Comparison of ENCODE assay signal across 18 mouse cellular contexts in the genomic region with DNA sequence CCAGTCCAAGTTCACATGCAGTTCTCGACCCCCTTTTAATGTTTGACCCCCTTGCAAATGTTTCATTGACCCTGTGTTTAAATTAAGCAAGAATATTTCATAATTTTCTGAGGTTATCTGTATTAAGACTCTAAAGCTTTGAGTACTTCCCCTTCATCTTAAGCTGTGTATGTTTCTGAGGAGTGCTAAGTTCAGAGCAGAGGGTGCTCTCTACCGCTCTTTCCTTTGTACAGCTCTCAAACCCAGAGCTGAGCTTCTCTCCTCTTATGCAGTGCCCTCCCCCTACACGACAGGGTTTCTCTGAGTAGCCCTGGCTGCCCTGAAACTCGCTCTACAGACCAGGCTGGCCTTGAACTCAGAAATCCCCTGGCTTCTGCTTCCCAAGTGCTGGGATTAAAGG. TPM values are rescaled to one million over a fixed set of nuclear protein-coding genes. Genes with fewer than 3 reads are reported as not detected.
A peak's percentile ranks its signal among the peaks of the same experiment; 100 is the strongest.
DNase-seq lines count a peak whose midpoint lies in the region; ATAC-seq lines count a peak whose summit lies in the region.
"Had no signal": no experiment of that assay in that cellular context is flagged by ENCODE, and none has a peak within 500 bp of the region (broad histone marks: within the 10 kb centered on the region; RNA-seq: fewer than 3 reads in every experiment).

No protein-coding gene starts in this region.

- H3K9ac ChIP-seq in lung, embryonic 15.5 days = no peak overlapping the region
- no peak overlapping the region for H3K9ac ChIP-seq in midbrain, embryonic 14.5 days (replicated peaks; ENCODE audit: low read length)
- H3K9ac ChIP-seq in midbrain, embryonic 11.5 days (ENCODE audit: low read length) = no peak overlapping the region
- H3K9ac ChIP-seq in kidney, embryonic 16.5 days (replicated peaks; ENCODE audit: low read length) = no peak overlapping the region
- H3K9ac ChIP-seq: embryonic facial prominence, embryonic 15.5 days; forebrain, embryonic 15.5 days; hindbrain, embryonic 14.5 days had no signal

- no peaks in the 10 kb centered on the region for H3K9me3 ChIP-seq in lung, embryonic 15.5 days
- no peaks in the 10 kb centered on the region for H3K9me3 ChIP-seq in midbrain, embryonic 14.5 days (ENCODE audit: control insufficient read depth, low read length)
- H3K9me3 ChIP-seq in midbrain, embryonic 11.5 days (ENCODE audit: control insufficient read depth, low read length) = no peaks in the 10 kb centered on the region
- H3K9me3 ChIP-seq in kidney, embryonic 16.5 days (ENCODE audit: low read length) = no peaks in the 10 kb centered on the region
- H3K9me3 ChIP-seq: embryonic facial prominence, embryonic 15.5 days; forebrain, embryonic 15.5 days had no signal

- peaks cover 23% of the 10 kb centered on the region for H3K36me3 ChIP-seq in lung, embryonic 15.5 days
- H3K36me3 ChIP-seq in midbrain, embryonic 14.5 days (ENCODE audit: control insufficient read depth, insufficient read depth, low read length) = peaks cover 41% of the 10 kb centered on the region
- H3K36me3 ChIP-seq in midbrain, embryonic 11.5 days (ENCODE audit: control insufficient read depth, insufficient read depth, low read length) = peaks cover 10% of the 10 kb centered on the region
- H3K36me3 ChIP-seq in kidney, embryonic 16.5 days (ENCODE audit: insufficient read depth, low read length) = peaks cover 30% of the 10 kb centered on the region

- H3K4me2 ChIP-seq in lung, embryonic 15.5 days = no peak overlapping the region
- H3K4me2 ChIP-seq in midbrain, embryonic 14.5 days (ENCODE audit: low read length) = no peak overlapping the region
- no peak overlapping the region for H3K4me2 ChIP-seq in midbrain, embryonic 11.5 days
- no peak overlapping the region for H3K4me2 ChIP-seq in kidney, embryonic 16.5 days (replicated peaks; ENCODE audit: low read depth, low read length)
- H3K4me2 ChIP-seq: embryonic facial prominence, embryonic 15.5 days; forebrain, embryonic 15.5 days; heart, embryonic 11.5 days; hindbrain, embryonic 14.5 days had no signal

- H3K27ac ChIP-seq in lung, embryonic 15.5 days = peak overlapping the region; percentile 13; the same call in 1 of the 2 replicates
- H3K27ac ChIP-seq in midbrain, embryonic 14.5 days (replicated peaks; ENCODE audit: low read depth, low read length) = 0 out of 2 replicates have a peak overlapping the region, but pooled peaks have one; percentile 26
- no peak overlapping the region for H3K27ac ChIP-seq in midbrain, embryonic 11.5 days (ENCODE audit: low read depth, low read length)
- H3K27ac ChIP-seq in kidney, embryonic 16.5 days (ENCODE audit: low read length) = no peak overlapping the region
- H3K27ac ChIP-seq: embryonic facial prominence, embryonic 15.5 days; forebrain, embryonic 15.5 days; hindbrain, embryonic 10.5 days; hindbrain, embryonic 14.5 days had no signal

- H3K4me1 ChIP-seq in lung, embryonic 15.5 days = peaks cover 19% of the 10 kb centered on the region; the same call in 1 of the 2 replicates
- H3K4me1 ChIP-seq in midbrain, embryonic 14.5 days (ENCODE audit: control insufficient read depth, insufficient read depth, low read length) = no peaks in the 10 kb centered on the region
- no peaks in the 10 kb centered on the region for H3K4me1 ChIP-seq in midbrain, embryonic 11.5 days (ENCODE audit: control insufficient read depth, insufficient read depth, low read length)
- H3K4me1 ChIP-seq in kidney, embryonic 16.5 days (ENCODE audit: insufficient read depth, low read length) = peaks cover 9% of the 10 kb centered on the region
- H3K4me1 ChIP-seq: hindbrain, embryonic 10.5 days had no signal

- 58% methylated on average over 4 of the region's 4 CpGs for WGBS in lung, embryonic 15.5 days
- 89% methylated on average over 4 of the region's 4 CpGs for WGBS in midbrain, embryonic 14.5 days
- 94% methylated on average over 4 of the region's 4 CpGs for WGBS in midbrain, embryonic 11.5 days
- 87% methylated on average over 4 of the region's 4 CpGs for WGBS in kidney, embryonic 16.5 days

- DNase-seq in adrenal gland, adult 2 months = peak; percentile 47
- no peak for DNase-seq in adrenal gland, adult 18-20 months (ENCODE audit: low spot score in 2 of 2)
- no peak for DNase-seq in lung, postnatal 14 days
- DNase-seq in midbrain, embryonic 14.5 days = no peak
- no peak for DNase-seq in midbrain, embryonic 11.5 days (ENCODE audit: low spot score, missing footprints)
- DNase-seq: adrenal gland, postnatal 10 days; cerebellum, adult 2 months; cerebellum, postnatal 10 days; gastrocnemius, postnatal 10 days; heart, adult 18-20 months had no signal

- H3K4me3 ChIP-seq in lung, embryonic 15.5 days = no peak overlapping the region
- no peak overlapping the region for H3K4me3 ChIP-seq in midbrain, embryonic 14.5 days (replicated peaks; ENCODE audit: low read depth, low read length)
- H3K4me3 ChIP-seq in midbrain, embryonic 11.5 days (ENCODE audit: low read depth, low read length) = no peak overlapping the region
- no peak overlapping the region for H3K4me3 ChIP-seq in kidney, embryonic 16.5 days (ENCODE audit: low read length)
- H3K4me3 ChIP-seq: embryonic facial prominence, embryonic 15.5 days; forebrain, embryonic 15.5 days; hindbrain, embryonic 10.5 days had no signal

- H3K27me3 ChIP-seq in lung, embryonic 15.5 days = no peaks in the 10 kb centered on the region
- H3K27me3 ChIP-seq in midbrain, embryonic 14.5 days (ENCODE audit: control insufficient read depth, insufficient read depth, low read length) = no peaks in the 10 kb centered on the region
- no peaks in the 10 kb centered on the region for H3K27me3 ChIP-seq in midbrain, embryonic 11.5 days (ENCODE audit: control insufficient read depth, insufficient read depth, low read length)
- H3K27me3 ChIP-seq in kidney, embryonic 16.5 days (ENCODE audit: insufficient read depth, low read length) = no peaks in the 10 kb centered on the region
- H3K27me3 ChIP-seq: embryonic facial prominence, embryonic 15.5 days; forebrain, embryonic 15.5 days had no signal

- ATAC-seq in lung, embryonic 15.5 days (ENCODE audit: borderline replicate concordance, extremely low read depth, low FRiP score, low TSS enrichment) = no peak
- no peak for ATAC-seq in midbrain, embryonic 14.5 days (ENCODE audit: low FRiP score, low TSS enrichment)
- ATAC-seq in midbrain, embryonic 11.5 days (ENCODE audit: low FRiP score) = no peak
- ATAC-seq in megakaryocyte, adult 5-6 weeks (ENCODE audit: poor library complexity, severe bottlenecking) = peak; percentile 27; the same call in 1 of the 2 replicates
- ATAC-seq in kidney, embryonic 16.5 days (ENCODE audit: low FRiP score, low TSS enrichment) = no peak
- ATAC-seq: forebrain, embryonic 15.5 days had no signal

RNA-seq across cellular contexts. Expression of a gene that starts 23.9 kb away (rescaled TPM):
- 100 to 1,000 TPM; 127 to 130 TPM for total RNA-seq in adrenal gland, adult 2 months (2021)
- polyA plus RNA-seq in adrenal gland, adult 2 months (2012; rRNA removed) = 202 and 215 TPM in 2 replicates
- 100 to 1,000 TPM; 108 to 119 TPM for total RNA-seq in adrenal gland, adult 18-20 months (2021)
- 344 and 350 TPM in 2 replicates for polyA plus RNA-seq in lung, embryonic 15.5 days (2015; fragmentation: Nextera tagmentation; extraction: Ambion mirVana)
- polyA plus RNA-seq in midbrain, embryonic 14.5 days (2014; fragmentation: Nextera tagmentation; extraction: Ambion mirVana) = 528 and 574 TPM in 2 replicates
- polyA plus RNA-seq in midbrain, embryonic 11.5 days (2014; fragmentation: Nextera tagmentation; extraction: Ambion mirVana) = 419 and 438 TPM in 2 replicates
- total RNA-seq in megakaryocyte, adult 5-6 weeks (2015) = 167 and 180 TPM in 2 replicates
- 103 and 104 TPM in 2 replicates for total RNA-seq in megakaryocyte, adult 5-6 weeks (2017)
- polyA plus RNA-seq in kidney, embryonic 16.5 days (2015; fragmentation: Nextera tagmentation; extraction: Ambion mirVana) = 294 and 307 TPM in 2 replicates

Comparison
In these comparisons a context has a peak if more than half of its experiments do, and no peak if none do; other contexts are left out.
1. H3K27ac ChIP-seq: peak in lung, embryonic 15.5 days (single experiment) and midbrain, embryonic 14.5 days (single experiment); none in midbrain, embryonic 11.5 days (single experiment) and kidney, embryonic 16.5 days (single experiment).